Mouse (Mus musculus) thymus, postnatal 14 days (tissue): ENCODE measurements around the gene Mab21l3.

ENCODE experiments used
- DNase-seq: peaks from one replicate; pipeline ENCODE4 v3.0.0; 2021

Mab21l3 gene

GRCm38 (mm10) chr3:101848816-101849215 is at the start of gene Mab21l3:
Mab21l3 (minus strand) TSS chr3:101848959.
- DNase-seq: no peak

- no peak for DNase-seq
These were observed 48.7 kb upstream of the Mab21l3 start for GRCm38 (mm10) chr3:101897377-101897974.

GRCm38 (mm10) chr3:101896893-101897292 is 48.1 kb upstream of the Mab21l3 start:
- DNase-seq: peak; percentile 83

GRCm38 (mm10) chr3:101895376-101895910 is 46.7 kb upstream of the Mab21l3 start:
- DNase-seq: no peak

GRCm38 (mm10) chr3:101885591-101885990 is 36.8 kb upstream of the Mab21l3 start:
- DNase-seq: no peak

- DNase-seq: no peak
These were observed 36.3 kb upstream of the Mab21l3 start for GRCm38 (mm10) chr3:101885041-101885440.

GRCm38 (mm10) chr3:101883902-101884301 is 35.1 kb upstream of the Mab21l3 start:
- DNase-seq: peak; percentile 12

- DNase-seq: no peak
These were observed 33.0 kb upstream of the Mab21l3 start for GRCm38 (mm10) chr3:101881721-101882120.

GRCm38 (mm10) chr3:101880818-101881217 is 32.1 kb upstream of the Mab21l3 start:
- peak; percentile 14 for DNase-seq

- no peak for DNase-seq
These were observed 29.4 kb upstream of the Mab21l3 start for GRCm38 (mm10) chr3:101878136-101878535.

- DNase-seq: no peak
These were observed 27.9 kb upstream of the Mab21l3 start for GRCm38 (mm10) chr3:101876459-101877285.

GRCm38 (mm10) chr3:101875258-101875920 is 26.6 kb upstream of the Mab21l3 start:
- no peak for DNase-seq

GRCm38 (mm10) chr3:101873061-101873675 is 24.4 kb upstream of the Mab21l3 start:
- no peak for DNase-seq

- DNase-seq: no peak
These were observed 23.2 kb upstream of the Mab21l3 start for GRCm38 (mm10) chr3:101871951-101872350.

- no peak for DNase-seq
These were observed 18.3 kb upstream of the Mab21l3 start for GRCm38 (mm10) chr3:101867001-101867421.

- no peak for DNase-seq
These were observed 13.1 kb upstream of the Mab21l3 start for GRCm38 (mm10) chr3:101861856-101862255.

- DNase-seq: no peak
These were observed 11.4 kb upstream of the Mab21l3 start for GRCm38 (mm10) chr3:101860151-101860550.

GRCm38 (mm10) chr3:101859740-101860139 is 11.0 kb upstream of the Mab21l3 start:
- DNase-seq: no peak

GRCm38 (mm10) chr3:101854075-101854474 is 5.3 kb upstream of the Mab21l3 start:
- DNase-seq: no peak

- DNase-seq: no peak
These were observed 2.6 kb upstream of the Mab21l3 start for GRCm38 (mm10) chr3:101851363-101851762.

GRCm38 (mm10) chr3:101846096-101846495 is 2.7 kb downstream of the Mab21l3 start:
- DNase-seq: no peak

GRCm38 (mm10) chr3:101842372-101843094 is 6.2 kb downstream of the Mab21l3 start:
- no peak for DNase-seq
